ENCODE assay signal across 9 mouse cellular contexts in genomic region chr3:98055808-98056728, GRCm38 (mm10). TPM values are rescaled to one million over a fixed set of nuclear protein-coding genes. Genes with fewer than 3 reads are reported as not detected.
DNase-seq lines count a peak whose midpoint lies in the region; ATAC-seq and TF ChIP-seq lines count a peak whose summit lies in the region.
"Had no signal": no experiment of that assay in that cellular context is flagged by ENCODE, and none has a peak within 500 bp of the region (broad histone marks: within the 10 kb centered on the region; RNA-seq: fewer than 3 reads in every experiment).

No protein-coding gene starts in this region.

- H3K36me3 ChIP-seq in embryonic facial prominence, embryonic 11.5 days (replicated peaks; ENCODE audit: control insufficient read depth, insufficient read depth, low read depth, low read length): no peaks in the 10 kb centered on the region
- no peaks in the 10 kb centered on the region for H3K36me3 ChIP-seq in lung, embryonic 15.5 days
- H3K36me3 ChIP-seq in intestine, embryonic 15.5 days: no peaks in the 10 kb centered on the region

- DNase-seq in gastrocnemius, adult 2 months: peak; percentile 38
- DNase-seq in gastrocnemius, postnatal 4 days (ENCODE audit: low spot score in 2 of 2): no peak
- DNase-seq in 3T3-L1 (ENCODE audit: low read depth, low spot score): peak; percentile 93
- DNase-seq in embryonic facial prominence, embryonic 11.5 days (ENCODE audit: low spot score): peak; percentile 84
- DNase-seq in thymus, postnatal 0 days (ENCODE audit: low spot score): no peak
- no peak for DNase-seq in kidney, postnatal 4 days
- DNase-seq: cerebellum, postnatal 36 days had no signal

- no peak; the same call in 1 of the 2 replicates for ATAC-seq in embryonic facial prominence, embryonic 11.5 days (replicated peaks; ENCODE audit: insufficient number of reproducible peaks, low FRiP score, low TSS enrichment, low read depth)
- peak; percentile 56; the same call in 1 of the 2 replicates for ATAC-seq in lung, embryonic 15.5 days (ENCODE audit: borderline replicate concordance, extremely low read depth, low FRiP score, low TSS enrichment)
- no peak for ATAC-seq in intestine, embryonic 15.5 days

- intact Hi-C loops in gastrocnemius, adult 2 months (cut with DNase I): no loop called here

- H3K27ac ChIP-seq in gastrocnemius, adult 2 months: peak overlapping the region; percentile 81
- H3K27ac ChIP-seq in embryonic facial prominence, embryonic 11.5 days (replicated peaks; ENCODE audit: low read depth, low read length): peak overlapping the region; percentile 59
- H3K27ac ChIP-seq in lung, embryonic 15.5 days: peak overlapping the region; percentile 75
- H3K27ac ChIP-seq in intestine, embryonic 15.5 days: no peak overlapping the region

- no peaks in the 10 kb centered on the region for H3K27me3 ChIP-seq in embryonic facial prominence, embryonic 11.5 days (ENCODE audit: control insufficient read depth, insufficient read depth, low read length)
- H3K27me3 ChIP-seq in lung, embryonic 15.5 days: no peaks in the 10 kb centered on the region
- H3K27me3 ChIP-seq in intestine, embryonic 15.5 days (replicated peaks): no peaks in the 10 kb centered on the region

- H3K9ac ChIP-seq in embryonic facial prominence, embryonic 11.5 days (replicated peaks; ENCODE audit: low read length): no peak overlapping the region
- H3K9ac ChIP-seq in lung, embryonic 15.5 days: no peak overlapping the region
- H3K9ac ChIP-seq in intestine, embryonic 15.5 days: no peak overlapping the region

- WGBS in embryonic facial prominence, embryonic 11.5 days: 53% methylated on average over 20 of the region's 20 CpGs
- 68% methylated on average over 20 of the region's 20 CpGs for WGBS in lung, embryonic 15.5 days
- WGBS in intestine, embryonic 15.5 days: 77% methylated on average over 20 of the region's 20 CpGs

- TF ChIP-seq CTCF in gastrocnemius, adult 2 months (IDR thresholded peaks at IDR 0.05): no peak

- no peaks in the 10 kb centered on the region for H3K9me3 ChIP-seq in embryonic facial prominence, embryonic 11.5 days (replicated peaks; ENCODE audit: control insufficient read depth, low read length)
- no peaks in the 10 kb centered on the region for H3K9me3 ChIP-seq in lung, embryonic 15.5 days
- no peaks in the 10 kb centered on the region for H3K9me3 ChIP-seq in intestine, embryonic 15.5 days

- no peak overlapping the region for H3K4me2 ChIP-seq in embryonic facial prominence, embryonic 11.5 days (ENCODE audit: low read depth, low read length)
- H3K4me2 ChIP-seq in lung, embryonic 15.5 days: no peak overlapping the region
- no peak overlapping the region for H3K4me2 ChIP-seq in intestine, embryonic 15.5 days (replicated peaks)

- H3K4me3 ChIP-seq in gastrocnemius, adult 2 months: peak overlapping the region; percentile 4; the same call in 1 of the 2 replicates
- H3K4me3 ChIP-seq in embryonic facial prominence, embryonic 11.5 days (ENCODE audit: low read depth, low read length): no peak overlapping the region
- H3K4me3 ChIP-seq in lung, embryonic 15.5 days: no peak overlapping the region
- H3K4me3 ChIP-seq in intestine, embryonic 15.5 days (replicated peaks): no peak overlapping the region

- no peaks in the 10 kb centered on the region for H3K4me1 ChIP-seq in embryonic facial prominence, embryonic 11.5 days (ENCODE audit: control insufficient read depth, insufficient read depth, low read length)
- H3K4me1 ChIP-seq in lung, embryonic 15.5 days: peaks cover 75% of the 10 kb centered on the region
- peaks cover 35% of the 10 kb centered on the region for H3K4me1 ChIP-seq in intestine, embryonic 15.5 days (replicated peaks)

RNA-seq across cellular contexts. Expression of gene Notch2, which starts 42.7 kb away (rescaled TPM):
- 10 to 100 TPM in 1 of 2 experiments, 1 to 10 TPM in 1; 8.7 to 10.3 TPM for total RNA-seq in gastrocnemius, adult 2 months (2021)
- 10 to 100 TPM; 63.4 to 63.7 TPM for total RNA-seq in gastrocnemius, postnatal 4 days (2021)
- polyA plus RNA-seq in embryonic facial prominence, embryonic 11.5 days (2014; fragmentation: Nextera tagmentation; extraction: Ambion mirVana): 27.8 and 28.8 TPM in 2 replicates
- 33.4 and 35.1 TPM in 2 replicates for polyA plus RNA-seq in lung, embryonic 15.5 days (2015; fragmentation: Nextera tagmentation; extraction: Ambion mirVana)
- polyA plus RNA-seq in thymus, postnatal 0 days (2015; fragmentation: Nextera tagmentation; extraction: Ambion mirVana): 9.9 and 11.3 TPM in 2 replicates
- 15.8 and 17.9 TPM in 2 replicates for polyA plus RNA-seq in intestine, embryonic 15.5 days (2015; fragmentation: Nextera tagmentation; extraction: Ambion mirVana)

Comparison
In these comparisons a context has a peak if more than half of its experiments do, and no peak if none do; other contexts are left out.
1. DNase-seq: peak in gastrocnemius, adult 2 months (single experiment), 3T3-L1 (single experiment) and embryonic facial prominence, embryonic 11.5 days (single experiment); none in gastrocnemius, postnatal 4 days (0 of 2), thymus, postnatal 0 days (single experiment) and kidney, postnatal 4 days (0 of 2).